Mouse (Mus musculus) brain, embryonic 14.5 days (tissue): ENCODE data around the gene Cdkl1.

Experiments
- CTCF ChIP-seq: fragments of 200-500 bp; IDR thresholded peaks from 2 replicates; pipeline ENCODE4 v1.5.1; 2012; ENCODE audit warnings: inconsistent platforms, mild to moderate bottlenecking, moderate library complexity, borderline replicate concordance; ENCODE audit not compliant: insufficient read depth, insufficient read length; ENCODE audit errors: extremely low read depth
- POLR2A ChIP-seq: fragments of 200-500 bp; IDR thresholded peaks from 2 replicates; pipeline ENCODE4 v1.6.1; 2012; ENCODE audit warnings: mild to moderate bottlenecking, inconsistent platforms, borderline replicate concordance; ENCODE audit not compliant: poor library complexity, insufficient read depth, insufficient read length, severe bottlenecking; ENCODE audit errors: extremely low read depth

GRCm38 (mm10) chr12:69767476-69768258 is 23.4 kb downstream of the Cdkl1 start:
- TF ChIP-seq CTCF: no peak
- TF ChIP-seq POLR2A: no peak
